Mouse (Mus musculus): ENCODE results near the gene Gm572.

Gene Gm572

GRCm38 (mm10) chr4:148667006-148667755, 24.1 kb downstream of the Gm572 start:
- no peak for DNase-seq (ENCODE audit: low spot score)

- no peak for DNase-seq (ENCODE audit: low spot score)
Observed at GRCm38 (mm10) chr4:148671230-148671947, 28.3 kb downstream of the Gm572 start.

- no peak for DNase-seq (ENCODE audit: low spot score)
Observed at GRCm38 (mm10) chr4:148675043-148675442, 31.9 kb downstream of the Gm572 start.

GRCm38 (mm10) chr4:148676188-148676960, 33.3 kb downstream of the Gm572 start:
- no peak for DNase-seq (ENCODE audit: low spot score)

GRCm38 (mm10) chr4:148676961-148677637, 34.0 kb downstream of the Gm572 start:
- no peak for DNase-seq (ENCODE audit: low spot score)

- no peak for DNase-seq (ENCODE audit: low spot score)
Observed at GRCm38 (mm10) chr4:148678105-148678504, 35.0 kb downstream of the Gm572 start.

GRCm38 (mm10) chr4:148680505-148681067, 37.5 kb downstream of the Gm572 start:
- no peak for DNase-seq (ENCODE audit: low spot score)

- DNase-seq (ENCODE audit: low spot score) = no peak
Observed at GRCm38 (mm10) chr4:148681429-148681828, 38.3 kb downstream of the Gm572 start.

GRCm38 (mm10) chr4:148682961-148683360, 39.8 kb downstream of the Gm572 start:
- no peak for DNase-seq (ENCODE audit: low spot score)

GRCm38 (mm10) chr4:148683539-148683938, 40.4 kb downstream of the Gm572 start:
- DNase-seq (ENCODE audit: low spot score) = no peak

GRCm38 (mm10) chr4:148686491-148686941, 43.4 kb downstream of the Gm572 start:
- DNase-seq (ENCODE audit: low spot score) = no peak

- DNase-seq (ENCODE audit: low spot score) = no peak
Observed at GRCm38 (mm10) chr4:148688091-148688490, 45.0 kb downstream of the Gm572 start.

- no peak for DNase-seq (ENCODE audit: low spot score)
Observed at GRCm38 (mm10) chr4:148691185-148691584, 48.1 kb downstream of the Gm572 start.

GRCm38 (mm10) chr4:148693417-148693959, 50.4 kb downstream of the Gm572 start:
- no peak for DNase-seq (ENCODE audit: low spot score)

GRCm38 (mm10) chr4:148704756-148705155, 61.6 kb downstream of the Gm572 start:
- DNase-seq (ENCODE audit: low spot score) = no peak

- DNase-seq (ENCODE audit: low spot score) = no peak
Observed at GRCm38 (mm10) chr4:148708836-148709235, 65.7 kb downstream of the Gm572 start.

- DNase-seq (ENCODE audit: low spot score) = no peak
Observed at GRCm38 (mm10) chr4:148710446-148710845, 67.3 kb downstream of the Gm572 start.

GRCm38 (mm10) chr4:148711323-148711722, 68.2 kb downstream of the Gm572 start:
- DNase-seq (ENCODE audit: low spot score) = no peak

GRCm38 (mm10) chr4:148712632-148713031, 69.5 kb downstream of the Gm572 start:
- DNase-seq (ENCODE audit: low spot score) = no peak

GRCm38 (mm10) chr4:148714064-148714463, 70.9 kb downstream of the Gm572 start:
- DNase-seq (ENCODE audit: low spot score) = no peak

- DNase-seq (ENCODE audit: low spot score) = no peak
Observed at GRCm38 (mm10) chr4:148714739-148715138, 71.6 kb downstream of the Gm572 start.
